Mouse (Mus musculus) heart, adult 8-10 months (tissue): ENCODE results near the gene Tmem136. TPM values are rescaled to one million over a fixed set of nuclear protein-coding genes. Genes with fewer than 3 reads are reported as not detected.

Source experiments
- DNase-seq: peaks from one replicate; pipeline ENCODE4 v3.0.0; 2022; ENCODE audit warnings: low spot score
- total RNA-seq, 4 experiments: library from RNA; stranded (reverse); gene quantifications; 2 replicates each; pipeline ENCODE4 v1.2.4; 2022

Tmem136 gene
- total RNA-seq, 4 experiments from 2014 or later = 3.9 to 7.5 (median 6.6) TPM

GRCm38 (mm10) chr9:43078711-43079110, 37.7 kb downstream of the Tmem136 start:
- no peak for DNase-seq

DNA sequence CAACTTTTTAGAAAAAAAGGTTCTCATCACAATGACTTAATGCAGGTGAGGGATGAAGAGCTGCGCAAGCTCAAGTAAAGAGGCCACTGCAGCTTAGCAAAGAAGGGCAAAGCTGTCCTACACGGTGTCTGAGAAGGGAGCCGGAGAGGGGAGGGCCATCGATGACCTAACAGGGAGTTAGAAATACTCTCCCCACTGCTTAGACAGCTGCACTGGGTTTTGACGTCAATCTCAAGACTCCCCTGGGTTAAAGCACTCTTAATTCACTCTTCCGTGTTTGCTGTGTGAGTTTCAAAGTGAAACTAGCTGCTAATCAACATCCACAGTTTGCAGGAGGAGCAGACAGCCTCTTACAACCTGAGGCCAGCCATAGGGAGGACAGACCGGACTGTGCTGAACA, 40.2 kb downstream of the Tmem136 start:
- DNase-seq = no peak

GRCm38 (mm10) chr9:43074611-43075010, 41.8 kb downstream of the Tmem136 start:
- DNase-seq = no peak

DNA sequence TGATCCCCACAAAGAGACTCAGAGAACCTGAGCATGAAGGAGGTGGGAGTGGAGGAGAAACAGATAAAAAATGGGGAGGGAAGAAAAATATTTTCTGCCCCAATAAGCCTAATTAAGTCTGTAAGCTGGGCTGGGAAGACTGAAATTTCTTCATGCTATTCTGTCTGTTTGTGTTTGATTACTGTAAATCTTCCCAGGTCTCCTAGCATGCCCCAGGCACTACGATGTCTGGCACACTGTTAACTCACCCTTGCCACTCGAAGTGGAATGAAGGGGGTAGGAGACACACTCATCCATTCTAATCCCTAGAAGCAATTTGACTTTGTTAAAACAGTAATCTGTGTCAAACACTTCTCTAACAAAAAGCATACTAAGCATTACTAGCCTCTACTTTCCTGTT, 44.6 kb downstream of the Tmem136 start:
- no peak for DNase-seq

GRCm38 (mm10) chr9:43071176-43071575, 45.2 kb downstream of the Tmem136 start:
- DNase-seq = no peak

DNA sequence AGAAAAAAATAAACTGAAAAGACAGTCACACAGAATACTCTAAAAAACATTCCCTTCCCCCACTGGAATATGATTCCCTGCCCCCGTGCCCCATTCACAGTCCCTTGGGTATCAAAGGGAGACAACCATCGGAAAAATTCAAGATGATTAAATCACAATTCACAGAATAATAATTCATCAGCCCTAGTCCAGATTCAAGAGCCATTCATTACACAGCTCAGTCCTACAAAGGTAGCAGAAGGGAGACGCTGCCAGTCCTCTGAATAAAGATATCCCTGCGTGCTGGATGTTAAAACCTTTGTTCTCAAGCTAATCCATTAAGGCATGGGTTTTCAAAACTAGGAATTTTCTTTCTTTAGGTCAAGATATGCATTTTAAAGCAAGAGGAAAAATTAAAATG, 45.8 kb downstream of the Tmem136 start:
- DNase-seq = no peak

DNA sequence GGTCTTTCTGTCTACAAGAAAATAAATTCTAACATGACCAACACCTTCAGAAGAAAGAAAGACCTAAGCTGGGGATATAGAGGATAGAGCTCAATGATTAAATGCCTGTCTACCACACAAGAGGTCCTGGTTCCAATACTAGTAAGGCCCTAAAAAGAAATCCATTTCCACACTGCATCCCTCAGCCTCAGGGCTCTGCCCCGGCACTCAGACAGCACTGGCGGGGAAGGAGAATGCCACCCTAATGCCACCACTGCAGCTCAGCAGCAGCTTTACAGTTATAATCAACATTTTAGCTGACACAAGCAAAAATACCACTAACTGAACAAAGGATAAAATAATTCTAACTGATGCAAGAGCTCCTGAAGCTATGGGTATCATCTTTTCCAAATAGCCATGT, 46.2 kb downstream of the Tmem136 start:
- DNase-seq = no peak

DNA sequence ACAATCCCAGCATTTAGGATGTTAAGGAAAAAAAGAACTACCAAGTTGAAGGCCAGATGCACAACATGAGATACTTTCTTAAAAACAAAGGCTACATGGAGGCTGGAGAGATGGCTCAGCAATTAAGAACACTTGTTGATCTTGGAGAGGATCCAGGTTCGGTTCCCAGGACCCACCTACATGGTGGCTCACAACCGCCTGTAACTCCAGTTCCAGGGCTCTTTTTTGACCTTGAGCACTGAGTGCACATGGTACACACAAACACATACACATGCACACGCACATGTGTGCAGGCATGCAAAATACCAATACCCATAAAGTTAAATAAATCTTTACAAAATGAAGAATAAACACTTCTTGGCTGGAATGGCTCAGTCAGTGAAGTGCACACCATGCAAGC, 48.5 kb downstream of the Tmem136 start:
- no peak for DNase-seq

DNA sequence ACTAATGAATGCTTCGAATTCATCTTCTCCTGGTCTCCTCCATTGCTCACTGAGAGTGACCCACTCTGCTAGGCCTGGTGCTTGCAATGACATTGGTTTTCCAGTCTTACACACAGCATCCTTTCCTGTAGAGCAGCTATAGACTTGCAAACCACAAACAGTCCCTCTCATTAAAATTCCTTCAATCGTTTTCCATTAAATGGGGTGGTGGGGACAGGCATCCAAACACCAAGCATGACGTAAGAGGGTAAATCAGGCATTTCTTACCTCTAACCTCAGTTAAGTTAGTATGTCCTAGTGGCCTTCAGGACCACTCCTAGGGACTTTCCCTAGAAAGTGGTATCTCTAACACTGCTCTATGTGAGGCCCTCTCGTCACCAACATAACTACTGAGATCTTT, 51.1 kb downstream of the Tmem136 start:
- DNase-seq = no peak

GRCm38 (mm10) chr9:43061545-43061944, 54.8 kb downstream of the Tmem136 start:
- no peak for DNase-seq

Other genes with a start within 250 kb of the Tmem136 start
- not detected for gene Grik4, start 172.1 kb downstream of the Tmem136 start, total RNA-seq
- 100 to 1,000 TPM; 132 to 160 (median 141) TPM for gene Arhgef12, start 9.3 kb downstream of the Tmem136 start, total RNA-seq
- not detected for gene Pou2f3, start 93.8 kb upstream of the Tmem136 start, total RNA-seq
- gene Oaf, start 123.3 kb upstream of the Tmem136 start, total RNA-seq = 10 to 100 TPM in 1 of 4 experiments, 1 to 10 TPM in 3; 8.9 to 10.2 (median 9.0) TPM
- not detected for gene Trim29, start 194.3 kb upstream of the Tmem136 start, total RNA-seq